Mouse (Mus musculus) layer of hippocampus, postnatal 10 days (tissue): ENCODE measurements at regions not wholly inside any gene's neighbourhood (a gene's known extent, or its start where the extent isn't known, plus 50 kb on each side); places are given as distances from the start of the nearest gene placed in this dataset.

Experiments used
- DNase-seq, 2 experiments: peaks; one replicate each; pipeline ENCODE4 v3.0.0; 2021; ENCODE audit warnings: low spot score in 2 of 2

DNA sequence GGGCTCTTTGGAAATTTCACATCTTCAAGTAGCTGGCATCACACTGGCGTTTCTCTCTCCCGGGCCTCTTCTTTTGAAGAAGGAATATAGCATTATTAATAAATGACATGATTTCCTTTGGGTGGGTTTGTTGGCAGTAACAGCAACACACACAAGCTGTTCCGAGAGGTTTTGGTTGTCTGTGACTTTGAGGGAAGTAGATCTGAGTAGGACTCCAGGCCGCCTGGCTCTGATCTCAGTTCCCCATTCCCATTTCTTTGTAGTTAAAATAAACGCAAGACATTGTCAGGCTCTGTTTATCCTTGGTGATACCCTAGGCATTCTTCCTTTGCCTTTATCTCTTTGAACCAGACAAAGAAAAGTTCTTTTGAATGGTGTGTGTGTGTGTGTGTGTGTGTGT is 83.3 kb upstream of the Gm9887 start:
- DNase-seq, result no peak

- DNase-seq, result no peak
Measured at GRCm38 (mm10) chr12:69453544-69453943, 81.3 kb upstream of the Gm9887 start.

DNA sequence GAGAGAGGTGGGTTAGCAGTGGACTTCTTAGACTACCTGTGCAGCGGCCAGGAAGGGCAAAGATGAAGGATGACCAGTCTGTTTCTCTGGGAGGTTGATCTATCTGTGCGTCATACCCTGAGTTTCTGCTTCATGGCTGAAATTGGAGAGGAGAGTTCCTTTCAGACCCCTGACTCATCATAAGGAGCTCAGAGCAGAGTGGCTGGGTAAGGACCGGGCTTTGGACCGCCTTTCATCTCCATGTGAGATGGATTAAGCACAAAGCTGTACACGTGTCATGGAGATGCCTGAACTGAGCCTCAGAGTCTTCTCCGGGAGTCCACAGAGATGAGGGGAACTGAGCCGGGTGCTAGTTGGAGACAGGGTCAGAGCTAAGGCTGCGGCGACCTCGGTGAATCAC is 80.7 kb upstream of the Gm9887 start:
- no peak for DNase-seq

GRCm38 (mm10) chr12:69451110-69451509 is 78.9 kb upstream of the Gm9887 start:
- DNase-seq, result no peak

- no peak for DNase-seq
Measured at GRCm38 (mm10) chr12:69447962-69448767, 75.9 kb upstream of the Gm9887 start.

DNA sequence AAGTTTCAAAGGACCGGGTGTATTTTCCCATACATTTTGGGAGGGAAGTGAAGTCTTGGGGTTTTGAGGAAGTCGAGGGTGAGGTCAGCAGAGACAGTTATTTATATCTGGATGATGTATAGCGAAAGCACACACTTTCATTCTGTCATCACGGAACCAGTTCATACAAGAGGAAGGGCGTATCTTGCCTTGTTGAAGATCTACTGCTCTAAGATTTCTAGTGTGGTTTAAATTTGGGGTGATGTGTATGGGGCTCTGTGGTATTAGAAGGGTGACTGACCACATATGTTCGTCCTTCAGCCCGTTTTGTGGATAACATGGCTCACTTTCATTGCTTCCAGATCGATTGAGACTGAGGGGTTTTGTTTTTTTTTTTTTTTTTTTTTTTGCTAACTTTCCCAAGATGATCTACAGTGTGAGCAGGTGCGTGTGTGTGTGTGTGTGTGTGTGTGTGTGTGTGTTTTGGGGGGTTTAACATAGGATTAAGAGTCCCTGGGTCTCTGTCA is 75.1 kb upstream of the Gm9887 start:
- no peak for DNase-seq

DNA sequence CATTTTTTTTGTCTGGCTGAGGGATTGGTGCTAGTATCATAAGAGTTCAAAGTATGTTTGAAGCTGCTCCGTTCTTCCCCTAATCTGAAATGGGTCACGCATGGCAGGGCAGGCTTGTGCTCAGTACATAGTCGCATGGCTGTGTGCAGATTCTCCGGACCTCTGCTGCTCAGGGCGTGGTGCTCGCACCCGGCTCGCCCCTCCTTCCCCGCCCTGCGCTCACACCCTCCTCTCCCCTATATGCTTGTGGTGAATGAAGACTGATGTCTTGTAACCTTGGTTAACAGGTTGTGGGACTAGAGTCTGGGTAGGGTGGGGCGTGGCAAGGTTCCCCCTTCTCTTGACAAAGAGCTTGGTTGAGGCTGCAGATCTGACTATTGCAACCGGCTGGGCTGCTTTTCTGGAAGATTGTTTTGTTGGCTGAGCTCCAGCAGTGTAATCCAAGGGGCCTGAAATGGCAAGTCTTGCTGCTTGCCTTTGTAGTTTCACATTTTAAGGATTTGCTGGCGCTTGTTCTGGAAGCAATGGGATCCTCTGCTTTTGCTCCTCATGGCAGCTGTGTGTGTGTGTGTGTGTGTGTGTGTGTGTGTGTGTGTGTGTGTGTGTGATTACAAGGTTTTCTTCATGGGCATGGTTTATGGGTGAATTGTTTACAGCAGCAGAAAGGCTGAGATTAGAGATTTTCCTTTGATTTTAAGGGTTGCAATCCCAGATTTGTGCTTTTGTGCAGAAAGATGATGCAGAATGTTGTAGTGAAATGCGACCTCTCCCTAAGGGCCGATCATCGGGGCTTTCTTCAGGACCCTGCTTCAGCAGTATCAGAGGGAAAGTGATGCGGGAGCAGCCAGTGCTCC is 74.4 kb upstream of the Gm9887 start:
- DNase-seq, result peak; percentile 45 to 55

DNA sequence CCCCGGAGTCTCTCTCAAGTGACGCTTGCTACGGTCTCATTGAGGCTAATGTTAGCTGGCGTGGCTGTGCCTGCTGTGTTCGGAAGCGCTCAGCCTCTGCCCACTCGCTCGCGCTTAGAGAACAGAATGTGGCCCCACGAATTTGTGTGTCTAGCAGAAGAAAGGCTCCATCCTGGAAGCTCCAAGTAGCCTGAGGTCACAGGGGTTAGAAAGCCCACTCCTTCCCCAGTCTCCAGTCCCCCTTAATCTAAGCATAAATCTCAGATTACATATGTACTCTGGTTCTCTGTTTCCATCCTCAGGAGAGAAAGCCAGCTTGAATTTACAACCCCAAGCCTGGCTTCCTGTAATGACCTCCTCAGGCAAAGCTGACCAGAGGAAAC is 73.8 kb upstream of the Gm9887 start:
- DNase-seq, result no peak

- no peak for DNase-seq
Measured at GRCm38 (mm10) chr12:69442321-69442720, 70.1 kb upstream of the Gm9887 start.

GRCm38 (mm10) chr12:69441764-69442163 is 69.5 kb upstream of the Gm9887 start:
- no peak for DNase-seq

GRCm38 (mm10) chr12:69438271-69438670 is 66.0 kb upstream of the Gm9887 start:
- DNase-seq, result no peak

DNA sequence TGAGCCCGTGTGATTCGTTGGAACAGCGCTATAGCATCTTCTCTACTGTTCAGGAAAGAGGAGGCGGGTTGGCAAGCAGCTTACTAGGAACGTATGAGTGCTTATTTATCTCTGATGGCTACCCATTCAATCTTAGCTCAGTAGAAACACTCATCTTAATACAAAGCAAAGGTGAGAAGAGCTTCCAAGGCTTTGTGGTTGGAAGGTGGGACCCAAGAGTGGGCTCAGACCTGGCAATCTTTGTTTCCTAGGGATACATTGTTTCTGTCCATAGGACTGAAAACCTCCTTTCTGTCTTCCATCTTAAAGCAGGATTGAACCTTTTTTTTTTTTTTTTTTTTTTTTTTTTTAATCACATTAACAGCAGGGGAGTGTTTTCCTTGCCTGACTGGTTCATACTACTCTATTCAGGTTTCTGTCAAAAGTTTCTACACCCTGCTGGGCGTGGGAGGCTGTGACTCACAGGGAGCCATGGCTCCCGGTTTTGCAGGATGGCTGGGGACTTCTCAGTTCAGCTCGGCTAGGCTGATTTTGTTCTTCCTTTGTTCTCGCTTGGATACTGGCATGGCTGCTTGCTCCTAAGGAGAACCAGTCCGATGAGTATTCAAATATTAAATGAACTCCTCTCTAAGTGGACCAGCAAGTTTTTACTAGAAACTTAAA is 64.7 kb upstream of the Gm9887 start:
- DNase-seq, result no peak

GRCm38 (mm10) chr12:69434315-69434714 is 62.1 kb upstream of the Gm9887 start:
- no peak for DNase-seq

- no peak for DNase-seq
Measured at GRCm38 (mm10) chr12:69432086-69432485, 59.8 kb upstream of the Gm9887 start.

DNA sequence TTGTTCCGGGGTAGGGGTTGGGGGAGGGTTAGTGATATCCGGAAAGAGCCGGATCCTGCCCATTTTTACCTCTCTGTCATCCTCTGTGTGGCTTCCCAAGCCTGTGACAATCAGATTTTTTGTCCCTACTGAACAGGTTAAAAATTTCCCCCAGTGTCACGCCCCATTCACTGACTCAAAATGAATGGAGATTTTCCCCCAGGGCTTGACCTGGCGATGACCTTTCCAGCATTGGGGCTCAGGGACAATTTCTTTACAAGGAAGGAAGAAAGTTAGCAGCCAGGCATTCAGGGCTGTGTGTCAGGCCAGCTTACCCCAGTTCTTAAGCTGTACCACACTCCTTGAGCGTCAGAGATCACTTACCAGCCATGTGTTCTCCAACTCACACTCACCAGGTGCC is 55.9 kb upstream of the Gm9887 start:
- DNase-seq, result no peak

GRCm38 (mm10) chr12:69425610-69426009 is 53.4 kb upstream of the Gm9887 start:
- DNase-seq, result no peak

GRCm38 (mm10) chr12:69424971-69425370 is 52.7 kb upstream of the Gm9887 start:
- no peak for DNase-seq
